Mouse (Mus musculus) stomach, postnatal 0 days (tissue): ENCODE data around the gene Arl2bp.

Source experiments
- CTCF ChIP-seq: IDR thresholded peaks from 2 replicates; pipeline ENCODE4 v1.5.1; 2016; ENCODE audit warnings: antibody characterized with exemption, low read depth, mild to moderate bottlenecking, moderate library complexity
- EP300 ChIP-seq: optimal IDR thresholded peaks from 2 replicates; pipeline ENCODE3; 2016; ENCODE audit warnings: antibody characterized with exemption

GRCm38 (mm10) chr8:94633564-94634194, 32.7 kb upstream of the Arl2bp start:
- TF ChIP-seq CTCF (no peak), EP300 (no peak)
